Mouse (Mus musculus) liver, adult 2 months (tissue): ENCODE measurements around the gene Irgq.

Experiments used
- CTCF ChIP-seq: fragments of 200-500 bp; IDR thresholded peaks from 2 replicates; pipeline ENCODE4 v1.5.1; 2011; ENCODE audit warnings: low read depth, low read length, control low read depth
- POLR2A ChIP-seq: fragments of 200-500 bp; IDR thresholded peaks from 2 replicates; pipeline ENCODE4 v1.6.1; 2011; ENCODE audit warnings: low read length, control low read depth; ENCODE audit not compliant: insufficient read depth; ENCODE audit errors: extremely low read depth

- TF ChIP-seq CTCF (no peak), POLR2A (no peak)
These were observed 12.8 kb upstream of the Irgq start for GRCm38 (mm10) chr7:24517654-24518053.
